Mouse (Mus musculus) frontal cortex, postnatal 36 days (tissue): ENCODE results near the gene Dnmbp.

Experiments
- DNase-seq, 2 experiments: peaks; one replicate each; pipeline ENCODE4 v3.0.0; 2022; ENCODE audit warnings: low spot score in 2 of 2

Gene Dnmbp

GRCm38 (mm10) chr19:43944566-43944965, 4.6 kb upstream of the Dnmbp start:
- no peak for DNase-seq

- no peak for DNase-seq
These were observed 3.1 kb upstream of the Dnmbp start for GRCm38 (mm10) chr19:43943076-43943475.

GRCm38 (mm10) chr19:43939171-43939768, 721 bp downstream of the Dnmbp start:
- no peak for DNase-seq

GRCm38 (mm10) chr19:43938355-43938754, 1.6 kb downstream of the Dnmbp start:
- no peak for DNase-seq

GRCm38 (mm10) chr19:43930926-43931325, 9.1 kb downstream of the Dnmbp start:
- DNase-seq: no peak

- no peak for DNase-seq
These were observed 9.6 kb downstream of the Dnmbp start for GRCm38 (mm10) chr19:43930366-43930765.

GRCm38 (mm10) chr19:43929869-43930268, 10.1 kb downstream of the Dnmbp start:
- no peak for DNase-seq

GRCm38 (mm10) chr19:43927967-43928366, 12.0 kb downstream of the Dnmbp start:
- DNase-seq: no peak

GRCm38 (mm10) chr19:43927057-43927456, 12.9 kb downstream of the Dnmbp start:
- DNase-seq: peak; percentile 60 to 65

GRCm38 (mm10) chr19:43926141-43926987, 13.6 kb downstream of the Dnmbp start:
- no peak for DNase-seq

- DNase-seq: no peak
These were observed 15.6 kb downstream of the Dnmbp start for GRCm38 (mm10) chr19:43924361-43924760.

- DNase-seq: no peak
These were observed 17.0 kb downstream of the Dnmbp start for GRCm38 (mm10) chr19:43922963-43923362.

GRCm38 (mm10) chr19:43921410-43921809, 18.6 kb downstream of the Dnmbp start:
- DNase-seq: no peak

- DNase-seq: no peak
These were observed 19.3 kb downstream of the Dnmbp start for GRCm38 (mm10) chr19:43920453-43921300.

- no peak for DNase-seq
These were observed 20.1 kb downstream of the Dnmbp start for GRCm38 (mm10) chr19:43919841-43920240.

- no peak for DNase-seq
These were observed 21.2 kb downstream of the Dnmbp start for GRCm38 (mm10) chr19:43918834-43919233.

- no peak for DNase-seq
These were observed 22.2 kb downstream of the Dnmbp start for GRCm38 (mm10) chr19:43917763-43918162.

GRCm38 (mm10) chr19:43917406-43917691, 22.6 kb downstream of the Dnmbp start:
- DNase-seq: no peak

- no peak for DNase-seq
These were observed 23.2 kb downstream of the Dnmbp start for GRCm38 (mm10) chr19:43916586-43917405.

- DNase-seq: no peak
These were observed 24.6 kb downstream of the Dnmbp start for GRCm38 (mm10) chr19:43915431-43915830.

GRCm38 (mm10) chr19:43914986-43915385, 25.0 kb downstream of the Dnmbp start:
- DNase-seq: no peak
